Mouse (Mus musculus) layer of hippocampus, adult 9-11 months (tissue): ENCODE measurements at regions not wholly inside any gene's neighbourhood (a gene's known extent, or its start where the extent isn't known, plus 50 kb on each side); places are given as distances from the start of the nearest gene placed in this dataset.

Source experiments
- DNase-seq: peaks from one replicate; pipeline ENCODE4 v3.0.0; 2022

GRCm38 (mm10) chr3:147041201-147041600 lies 189.0 kb downstream of the Ttll7 start:
- DNase-seq: no peak

- no peak for DNase-seq
Observed at GRCm38 (mm10) chr3:147042911-147043310, 190.7 kb downstream of the Ttll7 start.

- no peak for DNase-seq
Observed at GRCm38 (mm10) chr3:147046634-147047033, 194.5 kb downstream of the Ttll7 start.

- DNase-seq: no peak
Observed at GRCm38 (mm10) chr3:147054157-147054838, 202.1 kb downstream of the Ttll7 start.

- no peak for DNase-seq
Observed at GRCm38 (mm10) chr3:147057874-147058273, 205.7 kb downstream of the Ttll7 start.

GRCm38 (mm10) chr3:147060659-147061058 lies 208.5 kb downstream of the Ttll7 start:
- no peak for DNase-seq

GRCm38 (mm10) chr3:147062451-147062850 lies 210.3 kb downstream of the Ttll7 start:
- no peak for DNase-seq

- DNase-seq: no peak
Observed at GRCm38 (mm10) chr3:147063578-147064442, 211.6 kb downstream of the Ttll7 start.

GRCm38 (mm10) chr3:147064443-147064868 lies 212.3 kb downstream of the Ttll7 start:
- no peak for DNase-seq

- DNase-seq: no peak
Observed at GRCm38 (mm10) chr3:147070972-147071371, 218.8 kb downstream of the Ttll7 start.

GRCm38 (mm10) chr3:147080197-147080596 lies 228.0 kb downstream of the Ttll7 start:
- no peak for DNase-seq

GRCm38 (mm10) chr3:147080768-147081448 lies 228.7 kb downstream of the Ttll7 start:
- no peak for DNase-seq

- DNase-seq: no peak
Observed at GRCm38 (mm10) chr3:147081763-147082162, 229.6 kb downstream of the Ttll7 start.

- no peak for DNase-seq
Observed at GRCm38 (mm10) chr3:147082255-147082943, 230.2 kb downstream of the Ttll7 start.

- DNase-seq: no peak
Observed at GRCm38 (mm10) chr3:147083374-147083773, 231.2 kb downstream of the Ttll7 start.

- no peak for DNase-seq
Observed at GRCm38 (mm10) chr3:147083823-147084222, 231.7 kb downstream of the Ttll7 start.

- DNase-seq: no peak
Observed at GRCm38 (mm10) chr3:147084624-147085189, 232.5 kb downstream of the Ttll7 start.

GRCm38 (mm10) chr3:147088171-147088570 lies 236.0 kb downstream of the Ttll7 start:
- DNase-seq: no peak

GRCm38 (mm10) chr3:147089716-147090115 lies 237.5 kb downstream of the Ttll7 start:
- no peak for DNase-seq

GRCm38 (mm10) chr3:147092188-147093075 lies 240.3 kb downstream of the Ttll7 start:
- DNase-seq: peak; percentile 29

GRCm38 (mm10) chr3:147093076-147093380 lies 240.9 kb downstream of the Ttll7 start:
- DNase-seq: no peak

- DNase-seq: no peak
Observed at GRCm38 (mm10) chr3:147096179-147096578, 244.0 kb downstream of the Ttll7 start.
